Comparison of ENCODE assay signal across 8 mouse cellular contexts in the genomic region with DNA sequence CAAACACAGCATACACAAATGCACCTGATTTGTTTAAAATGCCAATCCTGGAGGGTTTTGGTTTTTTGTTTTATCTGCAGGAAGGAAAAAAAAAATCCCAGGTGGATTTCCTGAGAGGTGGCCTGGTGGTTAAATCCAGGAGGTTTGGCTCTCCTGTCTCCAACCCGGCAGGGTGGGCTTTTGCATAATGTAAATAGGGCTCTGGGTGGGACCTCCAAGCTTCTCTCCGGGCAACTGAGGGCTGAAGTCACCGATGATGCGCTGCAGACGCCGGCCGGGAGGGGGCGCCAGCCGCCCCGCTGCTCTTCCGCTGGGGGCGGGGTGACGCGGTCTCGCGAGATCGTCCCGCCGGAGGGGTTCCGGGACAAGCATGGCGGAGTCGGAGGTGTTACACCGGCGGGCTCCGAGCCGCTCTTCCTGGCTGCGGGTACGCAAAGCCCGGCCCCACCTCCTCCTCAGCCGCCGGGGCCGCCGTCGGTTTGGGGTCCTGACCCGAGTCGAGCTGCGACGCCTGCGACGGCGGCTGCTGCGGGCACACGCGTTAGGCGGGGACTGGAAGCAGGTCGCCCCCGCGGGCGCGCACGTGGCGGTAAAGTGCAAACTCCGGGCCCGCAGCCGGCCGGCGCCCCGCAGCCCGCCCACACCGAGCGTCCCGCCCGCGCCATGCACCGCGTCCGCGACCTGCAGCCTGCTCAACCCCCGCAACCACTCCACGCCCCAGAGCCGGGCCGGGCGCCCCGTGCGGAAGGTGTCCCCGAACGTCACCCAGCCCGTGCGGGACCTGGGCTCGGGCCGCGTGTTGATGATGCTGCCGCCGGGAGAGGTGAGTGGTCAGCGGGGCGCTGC. TPM values are rescaled to one million over a fixed set of nuclear protein-coding genes. Genes with fewer than 3 reads are reported as not detected.
A peak's percentile ranks its signal among the peaks of the same experiment; 100 is the strongest.
DNase-seq lines count a peak whose midpoint lies in the region; ATAC-seq lines count a peak whose summit lies in the region.

A gene (plus strand): TSS at position 337 of the 846 bp plus-strand sequence.

- H3K36me3 ChIP-seq in megakaryocyte, embryonic 14.5 days (replicated peaks; ENCODE audit: low read length), result peaks cover 34% of the 10 kb centered on the region

- DNase-seq in ZHBTc4 (ENCODE audit: low read depth, low spot score), result peak; percentile 96
- DNase-seq in gastrocnemius, adult 8-10 months (ENCODE audit: low spot score in 2 of 2), result peak; percentile 86 to 89
- peak; percentile 69 for DNase-seq in hindlimb bud, embryonic 11.5 days (ENCODE audit: extremely low spot score, low read depth, low spot score)
- DNase-seq in left cerebral cortex, adult 8-10 months (ENCODE audit: low spot score in 2 of 2), result peak; percentile 82 to 90
- DNase-seq in right cerebral cortex, postnatal 10 days (ENCODE audit: low spot score in 2 of 2), result peak; percentile 93 to 96
- DNase-seq in urinary bladder, postnatal 25 days (ENCODE audit: low spot score), result peak; percentile 98

- no peaks in the 10 kb centered on the region for H3K9me3 ChIP-seq in megakaryocyte, embryonic 14.5 days

- peak within 1 kb of the TSS; percentile 98 for H3K4me3 ChIP-seq in megakaryocyte, embryonic 14.5 days (replicated peaks)

- peak; percentile 83 for ATAC-seq in common myeloid progenitor, adult 5-6 weeks (replicated peaks; ENCODE audit: low read depth, poor library complexity, severe bottlenecking)

- no peaks in the 10 kb centered on the region for H3K27me3 ChIP-seq in megakaryocyte, embryonic 14.5 days (replicated peaks)

- H3K4me1 ChIP-seq in megakaryocyte, embryonic 14.5 days, result peaks cover 60% of the 10 kb centered on the region

RNA-seq across cellular contexts. Expression of the gene that starts here (rescaled TPM):
- 25.7 and 35.7 TPM in 2 replicates for total RNA-seq in common myeloid progenitor, adult 5-6 weeks (2017)
- total RNA-seq in gastrocnemius, adult 8-10 months (2022), result 10 to 100 TPM in 2 of 4 experiments, 1 to 10 TPM in 2; 9.4 to 13.2 (median 10.0) TPM
- 10 to 100 TPM; 15.7 to 18.2 (median 17.2) TPM for total RNA-seq in left cerebral cortex, adult 8-10 months (2022)
- 7.7 and 25.0 TPM in 2 replicates for polyA plus RNA-seq in megakaryocyte, embryonic 14.5 days (2012; ENCODE audit: insufficient read depth, low replicate concordance)

Comparison
In these comparisons a context has a peak if more than half of its experiments do, and no peak if none do; other contexts are left out.
1. Peak in every context shown above with its lines: DNase-seq, ATAC-seq and H3K4me3 ChIP-seq.